Mouse (Mus musculus): ENCODE data around the gene Npm1. TPM values are rescaled to one million over a fixed set of nuclear protein-coding genes. Genes with fewer than 3 reads are reported as not detected.

The Npm1 gene
- total RNA-seq (2023): 100 to 1,000 TPM; 728 to 782 TPM

DNA sequence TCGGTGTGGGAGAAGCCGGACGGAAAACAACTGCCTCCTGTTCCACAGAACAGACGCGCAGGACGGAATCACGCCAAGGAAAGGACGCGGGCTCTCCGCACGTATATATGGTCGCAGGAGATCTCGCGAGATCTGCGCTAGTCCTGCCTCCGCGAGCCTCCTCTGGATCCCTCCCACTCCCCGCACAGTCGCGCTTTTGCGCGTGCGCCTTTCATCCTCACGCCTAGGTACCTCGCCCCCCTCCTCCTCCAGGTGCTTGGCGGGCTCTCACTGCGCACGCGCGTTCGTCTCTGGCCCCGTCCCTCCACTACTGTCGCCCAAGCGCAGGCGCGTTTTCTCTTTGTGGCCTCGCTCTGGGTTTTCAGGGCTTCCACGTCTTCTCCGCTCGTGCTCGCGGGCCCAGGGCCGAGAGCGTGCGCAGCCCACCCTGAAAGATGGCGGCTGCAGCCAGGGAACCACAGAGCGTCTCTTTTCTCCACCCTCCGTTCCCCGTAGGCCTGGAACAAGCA is at the start of gene Npm1:
Gene Npm1 (minus strand): TSS at position 209 of the 509 bp plus-strand sequence.

GRCm38 (mm10) chr11:33203383-33204328 is 40.6 kb upstream of the Npm1 start, which contains the start of gene Tlx3:
Gene Tlx3 (minus strand): TSS chr11:33203589.

DNA sequence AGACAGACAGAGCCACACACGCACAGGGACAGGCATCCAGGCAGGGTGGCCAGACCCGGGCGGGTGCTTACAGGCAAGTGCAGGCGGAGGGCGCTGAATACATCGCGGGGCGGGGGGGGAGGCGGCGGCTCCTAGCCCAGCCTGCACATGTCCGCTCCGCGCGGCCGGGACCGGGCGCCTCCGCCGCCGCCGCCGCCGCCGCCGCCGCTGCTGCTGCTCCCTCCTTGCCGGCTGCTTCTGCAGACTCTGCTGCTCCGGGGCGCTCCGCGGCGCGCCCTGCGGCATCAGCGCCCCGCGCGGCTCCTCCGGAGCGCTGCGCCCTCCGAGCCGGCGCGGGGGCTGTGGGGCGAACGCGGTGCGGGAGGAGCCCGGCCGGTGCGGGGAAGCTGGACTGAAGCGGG is 15.8 kb downstream of the Npm1 start, which contains the start of gene Fgf18:
Gene Fgf18 (minus strand): TSS at position 230 of the 401 bp plus-strand sequence.

Other genes with a start within 250 kb of the Npm1 start
- not detected for gene Fgf18, start 15.8 kb downstream of the Npm1 start, total RNA-seq (2023)
- gene Tlx3, start 40.4 kb upstream of the Npm1 start, total RNA-seq (2023): not detected
- not detected for gene Gm12117, start 113.5 kb upstream of the Npm1 start, total RNA-seq (2023)

All from T-cell, adult 66 days (primary cell).